Mouse (Mus musculus) liver, postnatal 0 days (tissue): ENCODE measurements at regions not wholly inside any gene's neighbourhood (a gene's known extent, or its start where the extent isn't known, plus 50 kb on each side); places are given as distances from the start of the nearest gene placed in this dataset.

Experiments
- CTCF ChIP-seq: sonication (generic); IDR thresholded peaks from 2 replicates; pipeline ENCODE4 v1.5.1; 2016; ENCODE audit warnings: antibody characterized with exemption, low read depth
- EP300 ChIP-seq: IDR thresholded peaks from 2 replicates; pipeline ENCODE4 v1.6.1; 2016; ENCODE audit warnings: antibody characterized with exemption, low read depth, mild to moderate bottlenecking

- TF ChIP-seq CTCF (no peak), EP300 (no peak)
Observed at GRCm38 (mm10) chr13:52196917-52197316, 334.2 kb downstream of the Diras2 start.
